Mouse (Mus musculus) embryonic facial prominence, embryonic 15.5 days (tissue): ENCODE data around the gene Gucd1. TPM values are rescaled to one million over a fixed set of nuclear protein-coding genes. Genes with fewer than 3 reads are reported as not detected.
"Not testable (repeated sequence)": the region's sequence is repeated elsewhere in the genome, so short reads cannot be mapped to it uniquely, and the experiment has no call there.

ENCODE experiments used
- ATAC-seq: fragments of 200-750 bp; cut with Nextera tagmentation; 2 replicates; pipeline ENCODE4 v1.8.0; 2017; ENCODE audit warnings: low read depth, moderate TSS enrichment; ENCODE audit not compliant: insufficient number of reproducible peaks, low FRiP score, low TSS enrichment
- H3K27ac ChIP-seq: fragments of 300-500 bp; sonication (generic); replicated peaks from 2 replicates; pipeline ENCODE4 v1.5.1; 2015; ENCODE audit warnings: mild to moderate bottlenecking, inconsistent platforms
- H3K27me3 ChIP-seq: fragments of 300-500 bp; sonication (generic); 2 replicates; pipeline ENCODE4 v1.6.1; 2015; ENCODE audit warnings: inconsistent platforms
- H3K36me3 ChIP-seq: fragments of 300-500 bp; sonication (generic); 2 replicates; pipeline ENCODE4 v1.6.1; 2015; ENCODE audit warnings: mild to moderate bottlenecking, inconsistent platforms
- H3K4me1 ChIP-seq: fragments of 300-500 bp; sonication (generic); 2 replicates; pipeline ENCODE4 v1.6.1; 2015; ENCODE audit warnings: inconsistent platforms
- H3K4me2 ChIP-seq: fragments of 300-500 bp; sonication (generic); replicated peaks from 2 replicates; pipeline ENCODE4 v1.6.1; 2015; ENCODE audit warnings: mild to moderate bottlenecking, inconsistent platforms
- H3K4me3 ChIP-seq: fragments of 300-500 bp; sonication (generic); replicated peaks from 2 replicates; pipeline ENCODE4 v1.5.1; 2015; ENCODE audit warnings: mild to moderate bottlenecking, inconsistent platforms
- H3K9ac ChIP-seq: fragments of 300-500 bp; sonication (generic); 2 replicates; pipeline ENCODE4 v1.6.1; 2015; ENCODE audit warnings: inconsistent platforms
- H3K9me3 ChIP-seq: fragments of 300-500 bp; sonication (generic); replicated peaks from 2 replicates; pipeline ENCODE4 v1.6.1; 2016; ENCODE audit warnings: inconsistent platforms
- WGBS: fragments of 180-500 bp; shearing (Covaris S2); methylation state at CpG from one replicate; pipeline ENCODE4 v1.1.7; 2015; 5-methylcytosine and 5-hydroxymethylcytosine counted together
- polyA plus RNA-seq: library from polyadenylated mRNA; unstranded; fragments of >200 nt; fragmentation: Nextera tagmentation; extraction: Ambion mirVana; gene quantifications from 2 replicates; pipeline ENCODE4 v1.2.1, GENCODE M21; 2015

The Gucd1 gene
- polyA plus RNA-seq, 1 experiment from 2014 or later, result 26.3 TPM

DNA sequence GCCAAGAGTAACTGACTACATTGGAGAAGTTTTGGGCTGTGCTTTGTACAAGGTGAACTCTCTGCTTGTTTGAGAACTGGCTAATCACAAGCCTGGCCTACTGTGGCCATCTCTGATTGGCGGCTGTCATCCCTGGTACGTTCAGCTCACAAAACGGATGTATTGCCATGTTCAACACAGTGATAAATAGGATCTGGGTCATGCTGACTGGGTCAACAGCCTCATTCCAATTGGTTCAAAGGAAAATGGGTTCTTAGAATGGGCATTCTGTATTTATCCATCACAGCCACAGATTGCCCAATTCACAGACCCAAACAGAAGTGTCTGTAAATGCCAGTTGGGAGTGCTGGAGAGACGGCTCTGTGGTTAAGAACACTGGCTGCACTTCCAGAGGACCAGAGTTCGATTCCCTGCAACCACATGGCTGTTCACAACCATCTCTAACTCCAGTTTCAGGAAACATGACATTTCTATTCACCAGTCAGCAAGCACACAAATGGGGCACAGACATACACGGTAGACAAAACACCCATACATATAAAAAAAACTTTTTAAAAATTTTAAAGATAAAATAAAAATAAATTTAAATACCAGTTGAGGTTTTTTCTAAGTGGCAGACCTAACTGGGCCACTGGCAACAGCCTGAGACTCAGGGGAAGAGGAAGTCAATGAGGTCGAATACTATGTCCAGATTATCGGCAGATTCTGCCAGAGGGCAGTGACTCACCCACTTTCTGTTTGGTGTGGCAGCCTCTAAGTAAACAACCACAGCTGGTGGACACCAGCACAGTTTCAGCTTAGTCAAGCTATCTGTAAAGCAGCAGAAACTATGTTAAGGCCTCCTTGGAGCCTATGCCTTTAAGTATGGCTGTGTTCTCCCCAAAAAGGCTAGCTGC lies 13.3 kb downstream of the Gucd1 start:
- Histone ChIP-seq H3K36me3 (peaks cover 35% of the 10 kb centered on the region), H3K27me3 (no peaks in the 10 kb centered on the region), H3K9ac (no peak overlapping the region), H3K9me3 (no peaks in the 10 kb centered on the region), H3K4me2 (no peak overlapping the region), H3K27ac (no peak overlapping the region), H3K4me3 (no peak overlapping the region), H3K4me1 (no peaks in the 10 kb centered on the region)
- no peak for ATAC-seq
- WGBS, result 77% methylated on average over 8 of the region's 8 CpGs

GRCm38 (mm10) chr10:75503692-75504091 lies 14.1 kb downstream of the Gucd1 start:
- Histone ChIP-seq H3K27ac (no peak overlapping the region), H3K4me2 (no peak overlapping the region), H3K4me1 (no peaks in the 10 kb centered on the region), H3K36me3 (peaks cover 27% of the 10 kb centered on the region), H3K9me3 (no peaks in the 10 kb centered on the region), H3K4me3 (no peak overlapping the region), H3K27me3 (no peaks in the 10 kb centered on the region), H3K9ac (no peak overlapping the region)
- 90% methylated on average over 7 of the region's 7 CpGs for WGBS
- ATAC-seq, result no peak

- no peak overlapping the region for H3K4me3 ChIP-seq
- H3K27ac ChIP-seq, result no peak overlapping the region
- WGBS, result 80% methylated on average over 1 of the region's 1 CpGs
- no peaks in the 10 kb centered on the region for H3K4me1 ChIP-seq
- H3K9me3 ChIP-seq, result no peaks in the 10 kb centered on the region
- no peak overlapping the region for H3K4me2 ChIP-seq
- no peak overlapping the region for H3K9ac ChIP-seq
- ATAC-seq, result no peak
- peaks cover 6% of the 10 kb centered on the region; the same call in 1 of the 2 replicates for H3K36me3 ChIP-seq
- H3K27me3 ChIP-seq, result no peaks in the 10 kb centered on the region
These were observed 16.1 kb downstream of the Gucd1 start for GRCm38 (mm10) chr10:75501641-75502040.

DNA sequence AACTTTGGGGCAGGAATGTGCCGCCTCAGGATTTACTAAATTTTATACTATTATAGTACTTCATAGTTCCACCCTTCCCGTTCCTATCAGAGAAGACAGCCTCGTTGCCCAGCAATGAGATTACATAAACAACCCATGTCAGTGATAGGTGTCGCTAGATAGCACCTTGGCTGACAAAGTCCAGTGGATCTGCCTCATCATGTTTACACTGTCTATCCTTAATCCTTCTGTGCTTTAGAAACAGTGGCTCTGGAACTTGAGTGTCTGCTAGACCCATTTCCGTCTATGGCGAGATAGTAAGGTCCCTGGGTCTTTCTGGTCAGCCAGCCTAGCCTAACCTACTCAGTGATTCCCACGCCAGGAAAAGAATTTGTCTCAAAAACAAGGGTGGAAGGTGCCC lies 17.4 kb downstream of the Gucd1 start:
- no peak for ATAC-seq
- Histone ChIP-seq H3K27me3 (no peaks in the 10 kb centered on the region), H3K36me3 (no peaks in the 10 kb centered on the region), H3K4me3 (no peak overlapping the region), H3K9me3 (no peaks in the 10 kb centered on the region), H3K4me2 (no peak overlapping the region), H3K4me1 (no peaks in the 10 kb centered on the region), H3K27ac (no peak overlapping the region), H3K9ac (no peak overlapping the region)
- WGBS, result 63% methylated on average over 7 of the region's 7 CpGs

DNA sequence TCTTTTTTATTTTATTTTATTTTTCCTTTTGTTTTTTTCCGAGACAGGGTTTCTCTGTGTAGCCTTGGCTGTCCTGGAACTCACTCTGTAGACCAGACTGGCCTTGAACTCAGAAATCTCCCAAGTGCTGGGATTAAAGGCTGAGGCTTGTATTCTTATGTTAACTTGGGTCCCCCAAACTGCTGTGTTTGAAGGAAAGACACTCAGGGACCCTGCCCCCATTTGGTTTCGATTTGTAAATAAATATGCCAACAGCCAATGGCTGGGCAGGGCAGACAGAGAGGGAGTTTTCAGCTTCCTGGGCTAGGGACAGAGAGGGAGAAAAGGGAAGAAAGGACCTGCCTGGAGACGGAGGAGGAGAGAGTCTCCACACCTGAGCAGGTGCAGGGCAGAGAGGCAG lies 18.0 kb downstream of the Gucd1 start:
- 43% methylated on average over 3 of the region's 3 CpGs for WGBS
- Histone ChIP-seq H3K27me3 (no peaks in the 10 kb centered on the region), H3K9ac (no peak overlapping the region)

GRCm38 (mm10) chr10:75499214-75499613 lies 18.6 kb downstream of the Gucd1 start:
- H3K27me3 ChIP-seq, H3K27ac ChIP-seq, H3K4me3 ChIP-seq, H3K4me1 ChIP-seq, H3K36me3 ChIP-seq, H3K4me2 ChIP-seq, H3K9ac ChIP-seq, ATAC-seq, H3K9me3 ChIP-seq: not testable (repeated sequence)
- 82% methylated on average over 7 of the region's 7 CpGs for WGBS

More for the DNA sequence above, 18.0 kb downstream of the Gucd1 start:
- Histone ChIP-seq H3K4me2 (no peak overlapping the region), H3K4me1 (no peaks in the 10 kb centered on the region), H3K36me3 (no peaks in the 10 kb centered on the region), H3K27ac (no peak overlapping the region), H3K9me3 (no peaks in the 10 kb centered on the region), H3K4me3 (no peak overlapping the region)
- no peak for ATAC-seq

- no peaks in the 10 kb centered on the region for H3K36me3 ChIP-seq
- no peak overlapping the region for H3K4me3 ChIP-seq
- H3K9ac ChIP-seq, result no peak overlapping the region
- no peak overlapping the region for H3K27ac ChIP-seq
- no peak overlapping the region for H3K4me2 ChIP-seq
- ATAC-seq, result no peak
- no peaks in the 10 kb centered on the region for H3K4me1 ChIP-seq
- H3K27me3 ChIP-seq, result no peaks in the 10 kb centered on the region
- no peaks in the 10 kb centered on the region for H3K9me3 ChIP-seq
These were observed 21.9 kb downstream of the Gucd1 start for GRCm38 (mm10) chr10:75495921-75496320.

GRCm38 (mm10) chr10:75495304-75495703 lies 22.5 kb downstream of the Gucd1 start:
- Histone ChIP-seq H3K4me2 (no peak overlapping the region), H3K4me3 (no peak overlapping the region), H3K9me3 (no peaks in the 10 kb centered on the region), H3K9ac (no peak overlapping the region), H3K36me3 (no peaks in the 10 kb centered on the region), H3K4me1 (no peaks in the 10 kb centered on the region), H3K27ac (no peak overlapping the region), H3K27me3 (no peaks in the 10 kb centered on the region)
- ATAC-seq, result no peak
- WGBS, result 60% methylated on average over 6 of the region's 6 CpGs

DNA sequence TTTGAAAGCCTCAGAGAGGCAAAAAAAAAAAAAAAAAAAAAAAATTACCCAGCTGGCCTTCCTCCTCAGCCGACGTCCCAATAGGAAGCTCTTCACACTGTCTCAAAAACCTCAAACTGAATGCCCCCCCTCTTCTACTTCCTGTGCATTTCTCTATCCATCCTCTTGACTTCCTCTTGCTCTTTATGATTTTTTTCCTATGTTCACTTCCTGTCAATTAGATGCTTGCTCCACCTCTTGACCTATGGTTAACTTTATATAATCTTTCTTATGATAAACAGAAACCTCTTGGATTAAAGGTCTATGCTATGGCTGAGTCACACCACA lies 25.9 kb downstream of the Gucd1 start:
- no peaks in the 10 kb centered on the region for H3K36me3 ChIP-seq
- H3K4me3 ChIP-seq, result no peak overlapping the region
- H3K27ac ChIP-seq, result no peak overlapping the region
- H3K27me3 ChIP-seq, result 0 out of 2 replicates have a peak, but pooled peaks cover 3% of the 10 kb centered on the region
- no peaks in the 10 kb centered on the region for H3K4me1 ChIP-seq
- no peak overlapping the region for H3K4me2 ChIP-seq
- no peaks in the 10 kb centered on the region for H3K9me3 ChIP-seq
- no peak overlapping the region for H3K9ac ChIP-seq
- ATAC-seq, result no peak
- WGBS, result 64% methylated on average over 2 of the region's 2 CpGs

DNA sequence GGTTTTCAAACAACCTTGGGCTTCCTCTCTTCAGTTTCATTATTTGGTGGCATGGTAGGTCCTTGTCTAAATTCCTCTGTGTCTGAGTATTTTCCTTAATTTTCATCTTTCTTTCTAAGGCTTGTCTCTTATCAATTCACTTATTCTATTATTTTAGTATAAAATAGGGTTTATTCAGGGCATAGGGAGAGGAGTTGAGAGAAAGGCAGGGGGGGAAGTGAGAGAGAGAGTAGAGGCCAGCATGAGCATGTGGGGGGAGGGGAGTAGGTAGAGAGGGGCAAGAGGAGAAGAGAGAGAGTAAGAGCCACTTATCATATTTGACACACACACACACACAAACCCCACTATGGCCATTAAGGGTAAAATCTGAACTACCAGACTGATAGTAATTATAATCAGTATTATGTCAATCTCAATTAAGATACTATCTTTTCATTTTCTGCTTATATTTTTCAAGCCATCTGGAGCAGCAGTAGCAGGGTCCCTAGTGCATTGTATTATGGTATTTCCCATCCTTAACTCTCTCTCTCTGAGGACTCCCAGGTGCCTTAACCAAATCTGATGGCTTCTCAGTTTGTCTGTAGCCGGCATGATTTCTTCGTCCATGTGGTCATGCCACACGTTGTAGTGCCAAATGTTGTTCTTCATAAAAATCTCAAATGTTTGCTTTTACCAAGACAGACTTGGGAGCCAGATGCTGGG lies 26.4 kb downstream of the Gucd1 start:
- no peak for ATAC-seq
- Histone ChIP-seq H3K27me3 (0 out of 2 replicates have a peak, but pooled peaks cover 3% of the 10 kb centered on the region), H3K9ac (no peak overlapping the region), H3K4me3 (no peak overlapping the region), H3K4me2 (no peak overlapping the region), H3K27ac (no peak overlapping the region), H3K9me3 (no peaks in the 10 kb centered on the region), H3K36me3 (no peaks in the 10 kb centered on the region), H3K4me1 (no peaks in the 10 kb centered on the region)
- WGBS, result 75% methylated on average over 3 of the region's 3 CpGs

GRCm38 (mm10) chr10:75490731-75491130 lies 27.0 kb downstream of the Gucd1 start:
- no peaks in the 10 kb centered on the region for H3K4me1 ChIP-seq
- ATAC-seq, result no peak
- no peaks in the 10 kb centered on the region for H3K36me3 ChIP-seq
- H3K4me3 ChIP-seq, result no peak overlapping the region
- no peak overlapping the region for H3K4me2 ChIP-seq
- no peaks in the 10 kb centered on the region for H3K9me3 ChIP-seq
- 82% methylated on average over 2 of the region's 2 CpGs for WGBS
- H3K9ac ChIP-seq, result no peak overlapping the region
- H3K27ac ChIP-seq, result no peak overlapping the region
- 0 out of 2 replicates have a peak, but pooled peaks cover 3% of the 10 kb centered on the region for H3K27me3 ChIP-seq
